Mouse (Mus musculus) monocyte, adult 5-6 weeks (primary cell): Measurements from ENCODE around the gene Gm21497. TPM values are rescaled to one million over a fixed set of nuclear protein-coding genes. Genes with fewer than 3 reads are reported as not detected.
"Not testable (repeated sequence)": the region's sequence is repeated elsewhere in the genome, so short reads cannot be mapped to it uniquely, and the experiment has no call there.

Experiments
- ATAC-seq: fragments of 153-309, 156-312 bp; replicated peaks from 2 replicates; pipeline ENCODE4 v1.8.0; 2017; ENCODE audit warnings: mild to moderate bottlenecking; ENCODE audit not compliant: low TSS enrichment, insufficient number of reproducible peaks, severe bottlenecking, poor library complexity, low FRiP score
- total RNA-seq: library from RNA; stranded (forward); fragments of 200-1000, 200-491, 200-594 nt; gene quantifications from 3 replicates; pipeline ENCODE4 v1.2.3, GENCODE M21; 2017

Gene Gm21497
- total RNA-seq: not detected in 3 replicates

- not testable (repeated sequence) for ATAC-seq
Measured at GRCm38 (mm10) chrY:61646446-61646845, at the start of gene Gm21497. Gene Gm21497 (plus strand): TSS chrY:61646746.
